Mouse (Mus musculus) brain, embryonic 14.5 days (tissue): ENCODE results near the gene Ptgfrn.

Experiments used
- CTCF ChIP-seq: fragments of 200-500 bp; IDR thresholded peaks from 2 replicates; pipeline ENCODE4 v1.5.1; 2012; ENCODE audit warnings: inconsistent platforms, mild to moderate bottlenecking, moderate library complexity, borderline replicate concordance; ENCODE audit not compliant: insufficient read depth, insufficient read length; ENCODE audit errors: extremely low read depth
- POLR2A ChIP-seq: fragments of 200-500 bp; IDR thresholded peaks from 2 replicates; pipeline ENCODE4 v1.6.1; 2012; ENCODE audit warnings: mild to moderate bottlenecking, inconsistent platforms, borderline replicate concordance; ENCODE audit not compliant: poor library complexity, insufficient read depth, insufficient read length, severe bottlenecking; ENCODE audit errors: extremely low read depth

GRCm38 (mm10) chr3:101134861-101135260, 24.8 kb upstream of the Ptgfrn start:
- TF ChIP-seq POLR2A: no peak
- no peak for TF ChIP-seq CTCF
